ENCODE assay signal across 15 mouse cellular contexts in the genomic region with DNA sequence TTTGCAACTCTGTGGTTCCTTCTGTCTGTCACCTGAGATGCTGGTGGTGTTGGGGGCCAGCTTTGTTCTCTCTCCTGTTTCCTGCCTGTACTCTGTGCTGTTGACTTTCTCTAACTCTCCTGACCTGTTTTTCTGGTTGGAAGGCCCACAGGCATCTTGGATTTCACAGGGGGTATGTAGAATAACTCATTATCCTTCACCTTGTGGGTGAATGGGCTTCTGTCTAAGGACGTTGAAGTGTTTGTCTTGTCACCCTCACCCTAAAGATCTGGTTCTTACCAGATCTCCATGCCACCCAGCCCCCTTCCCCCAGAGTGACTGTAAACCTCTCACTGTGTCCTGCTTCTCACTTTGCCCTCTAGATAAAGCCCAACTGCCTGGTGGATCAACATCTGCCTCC. TPM values are rescaled to one million over a fixed set of nuclear protein-coding genes. Genes with fewer than 3 reads are reported as not detected.
DNase-seq lines count a peak whose midpoint lies in the region; ATAC-seq and TF ChIP-seq lines count a peak whose summit lies in the region.
"Had no signal": no experiment of that assay in that cellular context is flagged by ENCODE, and none has a peak within 500 bp of the region (broad histone marks: within the 10 kb centered on the region; RNA-seq: fewer than 3 reads in every experiment).

No protein-coding gene starts in this region.

- no peak overlapping the region for H3K4me2 ChIP-seq in intestine, embryonic 16.5 days (ENCODE audit: low read depth, low read length)
- no peak overlapping the region for H3K4me2 ChIP-seq in intestine, embryonic 15.5 days (replicated peaks)
- H3K4me2 ChIP-seq in lung, embryonic 16.5 days (ENCODE audit: low read depth, low read length), result no peak overlapping the region
- H3K4me2 ChIP-seq in embryonic facial prominence, embryonic 15.5 days (replicated peaks), result no peak overlapping the region
- H3K4me2 ChIP-seq in stomach, postnatal 0 days (replicated peaks; ENCODE audit: low read depth), result no peak overlapping the region

- peaks cover 31% of the 10 kb centered on the region for H3K36me3 ChIP-seq in intestine, embryonic 16.5 days (ENCODE audit: control insufficient read depth, insufficient read depth, low read length)
- H3K36me3 ChIP-seq in intestine, embryonic 15.5 days, result peaks cover 33% of the 10 kb centered on the region
- peaks cover 8% of the 10 kb centered on the region; the same call in 1 of the 2 replicates for H3K36me3 ChIP-seq in lung, embryonic 16.5 days (ENCODE audit: control insufficient read depth, insufficient read depth, low read length)
- peaks cover 75% of the 10 kb centered on the region for H3K36me3 ChIP-seq in embryonic facial prominence, embryonic 15.5 days
- H3K36me3 ChIP-seq in stomach, postnatal 0 days (ENCODE audit: control insufficient read depth, insufficient read depth, low read length), result peaks cover 15% of the 10 kb centered on the region

- no peaks in the 10 kb centered on the region for H3K9me3 ChIP-seq in intestine, embryonic 16.5 days (ENCODE audit: control insufficient read depth, low read length)
- no peaks in the 10 kb centered on the region for H3K9me3 ChIP-seq in intestine, embryonic 15.5 days
- H3K9me3 ChIP-seq in lung, embryonic 16.5 days (ENCODE audit: control insufficient read depth, low read length), result no peaks in the 10 kb centered on the region
- H3K9me3 ChIP-seq in embryonic facial prominence, embryonic 15.5 days (replicated peaks), result no peaks in the 10 kb centered on the region
- H3K9me3 ChIP-seq in stomach, postnatal 0 days (ENCODE audit: control insufficient read depth, low read length), result no peaks in the 10 kb centered on the region
- H3K9me3 ChIP-seq: midbrain, embryonic 10.5 days had no signal

- H3K9ac ChIP-seq in intestine, embryonic 16.5 days (ENCODE audit: low read depth, low read length), result no peak overlapping the region
- no peak overlapping the region for H3K9ac ChIP-seq in intestine, embryonic 15.5 days
- no peak overlapping the region for H3K9ac ChIP-seq in lung, embryonic 16.5 days (ENCODE audit: low read length)
- H3K9ac ChIP-seq in embryonic facial prominence, embryonic 15.5 days, result no peak overlapping the region
- H3K9ac ChIP-seq in stomach, postnatal 0 days (ENCODE audit: low read length), result no peak overlapping the region

- no peak for ATAC-seq in intestine, embryonic 16.5 days
- ATAC-seq in intestine, embryonic 15.5 days, result no peak
- peak; percentile 88 for ATAC-seq in lung, embryonic 16.5 days (ENCODE audit: low read depth)
- ATAC-seq in embryonic facial prominence, embryonic 15.5 days (ENCODE audit: insufficient number of reproducible peaks, low FRiP score, low TSS enrichment, low read depth), result no peak
- ATAC-seq in stomach, postnatal 0 days (ENCODE audit: low FRiP score, low TSS enrichment), result peak; percentile 27; the same call in 1 of the 2 replicates
- ATAC-seq: activated CD4-positive, CD25-positive, alpha-beta regulatory T cell, adult 4 months; forebrain, embryonic 16.5 days; inflammation-experienced regulatory T-cells, adult 6 months had no signal

- H3K4me3 ChIP-seq in intestine, embryonic 16.5 days (ENCODE audit: low read length), result no peak overlapping the region
- H3K4me3 ChIP-seq in intestine, embryonic 15.5 days (replicated peaks), result no peak overlapping the region
- no peak overlapping the region for H3K4me3 ChIP-seq in lung, embryonic 16.5 days (ENCODE audit: low read length)
- H3K4me3 ChIP-seq in embryonic facial prominence, embryonic 15.5 days (replicated peaks), result no peak overlapping the region
- no peak overlapping the region for H3K4me3 ChIP-seq in stomach, postnatal 0 days (ENCODE audit: low read depth, low read length)
- H3K4me3 ChIP-seq: midbrain, embryonic 10.5 days had no signal

- TF ChIP-seq CTCF in stomach, postnatal 0 days (IDR thresholded peaks at IDR 0.05; ENCODE audit: low read depth), result no peak

- WGBS in intestine, embryonic 16.5 days, result 46% methylated on average over 1 of the region's 1 CpGs
- WGBS in intestine, embryonic 15.5 days, result 61% methylated on average over 1 of the region's 1 CpGs
- 59% methylated on average over 1 of the region's 1 CpGs for WGBS in lung, embryonic 16.5 days
- WGBS in embryonic facial prominence, embryonic 15.5 days, result 70% methylated on average over 1 of the region's 1 CpGs
- 46% methylated on average over 1 of the region's 1 CpGs for WGBS in stomach, postnatal 0 days

- H3K27ac ChIP-seq in intestine, embryonic 16.5 days (ENCODE audit: low read length), result peak overlapping the region; percentile 72
- H3K27ac ChIP-seq in intestine, embryonic 15.5 days, result no peak overlapping the region
- peak overlapping the region; percentile 89 for H3K27ac ChIP-seq in lung, embryonic 16.5 days (ENCODE audit: low read length)
- peak overlapping the region; percentile 80 for H3K27ac ChIP-seq in embryonic facial prominence, embryonic 15.5 days (replicated peaks)
- H3K27ac ChIP-seq in stomach, postnatal 0 days (replicated peaks), result peak overlapping the region; percentile 65
- H3K27ac ChIP-seq: midbrain, embryonic 10.5 days had no signal

- DNase-seq in lung, postnatal 14 days, result no peak
- DNase-seq in stomach, postnatal 0 days (ENCODE audit: low spot score), result no peak
- DNase-seq in adrenal gland, postnatal 25 days, result no peak
- no peak for DNase-seq in natural killer cell, adult 2 months (ENCODE audit: low spot score in 2 of 2)
- DNase-seq: cerebellum, adult 8-10 months; gastrocnemius, postnatal 14 days; thymus, adult 18-20 months had no signal

- H3K4me1 ChIP-seq in intestine, embryonic 16.5 days (ENCODE audit: control insufficient read depth, insufficient read depth, low read length), result peaks cover 5% of the 10 kb centered on the region; the same call in 1 of the 2 replicates
- H3K4me1 ChIP-seq in intestine, embryonic 15.5 days (replicated peaks), result 0 out of 2 replicates have a peak, but pooled peaks cover 4% of the 10 kb centered on the region
- H3K4me1 ChIP-seq in lung, embryonic 16.5 days (replicated peaks; ENCODE audit: control insufficient read depth, insufficient read depth, low read length), result no peaks in the 10 kb centered on the region; the same call in 1 of the 2 replicates
- H3K4me1 ChIP-seq in embryonic facial prominence, embryonic 15.5 days, result no peaks in the 10 kb centered on the region
- H3K4me1 ChIP-seq in stomach, postnatal 0 days (replicated peaks; ENCODE audit: control insufficient read depth, insufficient read depth), result no peaks in the 10 kb centered on the region
- H3K4me1 ChIP-seq: midbrain, embryonic 10.5 days had no signal

- no peaks in the 10 kb centered on the region for H3K27me3 ChIP-seq in intestine, embryonic 16.5 days (replicated peaks; ENCODE audit: control insufficient read depth, insufficient read depth, low read length)
- H3K27me3 ChIP-seq in intestine, embryonic 15.5 days (replicated peaks), result no peaks in the 10 kb centered on the region
- no peaks in the 10 kb centered on the region for H3K27me3 ChIP-seq in lung, embryonic 16.5 days (ENCODE audit: control insufficient read depth, insufficient read depth, low read depth, low read length)
- no peaks in the 10 kb centered on the region for H3K27me3 ChIP-seq in embryonic facial prominence, embryonic 15.5 days
- no peaks in the 10 kb centered on the region for H3K27me3 ChIP-seq in stomach, postnatal 0 days (ENCODE audit: control insufficient read depth, insufficient read depth, low read length)

- no peak for TF ChIP-seq EP300 in stomach, postnatal 0 days (optimal IDR thresholded peaks at IDR 0.05)

RNA-seq across cellular contexts. Expression of a gene that starts 10.0 kb away (rescaled TPM):
- polyA plus RNA-seq in intestine, embryonic 16.5 days (2015; fragmentation: Nextera tagmentation; extraction: Ambion mirVana), result 394 and 410 TPM in 2 replicates
- 424 and 470 TPM in 2 replicates for polyA plus RNA-seq in intestine, embryonic 15.5 days (2015; fragmentation: Nextera tagmentation; extraction: Ambion mirVana)
- polyA plus RNA-seq in lung, embryonic 16.5 days (2015; fragmentation: Nextera tagmentation; extraction: Ambion mirVana), result 464 and 486 TPM in 2 replicates
- 431 and 459 TPM in 2 replicates for polyA plus RNA-seq in embryonic facial prominence, embryonic 15.5 days (2015; fragmentation: Nextera tagmentation; extraction: Ambion mirVana)
- 419 and 427 TPM in 2 replicates for polyA plus RNA-seq in stomach, postnatal 0 days (2015; fragmentation: Nextera tagmentation; extraction: Ambion mirVana)
- total RNA-seq in adrenal gland, postnatal 25 days (2021), result 209 and 246 TPM in 2 replicates

RNA-seq across cellular contexts. Expression of a gene that starts 24.3 kb away (rescaled TPM):
- polyA plus RNA-seq in intestine, embryonic 16.5 days (2015; fragmentation: Nextera tagmentation; extraction: Ambion mirVana), result 21.4 and 39.8 TPM in 2 replicates
- 7.6 and 11.7 TPM in 2 replicates for polyA plus RNA-seq in intestine, embryonic 15.5 days (2015; fragmentation: Nextera tagmentation; extraction: Ambion mirVana)
- 5.0 and 6.2 TPM in 2 replicates for polyA plus RNA-seq in lung, embryonic 16.5 days (2015; fragmentation: Nextera tagmentation; extraction: Ambion mirVana)
- polyA plus RNA-seq in embryonic facial prominence, embryonic 15.5 days (2015; fragmentation: Nextera tagmentation; extraction: Ambion mirVana), result 3.7 and 4.6 TPM in 2 replicates
- 2.7 and 3.2 TPM in 2 replicates for polyA plus RNA-seq in stomach, postnatal 0 days (2015; fragmentation: Nextera tagmentation; extraction: Ambion mirVana)
- total RNA-seq in adrenal gland, postnatal 25 days (2021), result 21.1 and 28.5 TPM in 2 replicates

Comparison
In these comparisons a context has a peak if more than half of its experiments do, and no peak if none do; other contexts are left out.
1. ATAC-seq: peak in lung, embryonic 16.5 days (single experiment) and stomach, postnatal 0 days (single experiment); none in intestine, embryonic 16.5 days (single experiment), intestine, embryonic 15.5 days (single experiment) and embryonic facial prominence, embryonic 15.5 days (single experiment).